Mouse (Mus musculus) thymus, postnatal 10 days (tissue): ENCODE data around the gene Sdk2.

Experiments
- DNase-seq, 2 experiments: peaks; one replicate each; pipeline ENCODE4 v3.0.0; 2021; ENCODE audit warnings: low spot score in 2 of 2

Sdk2 gene

GRCm38 (mm10) chr11:113791357-113792215, 275.3 kb downstream of the Sdk2 start:
- no peak for DNase-seq

GRCm38 (mm10) chr11:113789101-113789500, 277.7 kb downstream of the Sdk2 start:
- no peak for DNase-seq

- peak; percentile 35 to 47 for DNase-seq
Observed at GRCm38 (mm10) chr11:113788183-113788789, 278.6 kb downstream of the Sdk2 start.

GRCm38 (mm10) chr11:113787432-113788182, 279.2 kb downstream of the Sdk2 start:
- DNase-seq = no peak

- no peak for DNase-seq
Observed at GRCm38 (mm10) chr11:113787009-113787408, 279.8 kb downstream of the Sdk2 start.

GRCm38 (mm10) chr11:113786395-113786794, 280.5 kb downstream of the Sdk2 start:
- no peak for DNase-seq

- DNase-seq = peak; percentile 33 to 49
Observed at GRCm38 (mm10) chr11:113785406-113786171, 281.3 kb downstream of the Sdk2 start.

- DNase-seq = no peak
Observed at GRCm38 (mm10) chr11:113784656-113785396, 282.0 kb downstream of the Sdk2 start.

GRCm38 (mm10) chr11:113782496-113782895, 284.4 kb downstream of the Sdk2 start:
- DNase-seq = no peak

GRCm38 (mm10) chr11:113782006-113782405, 284.8 kb downstream of the Sdk2 start:
- no peak for DNase-seq

- DNase-seq = peak in 1 of 2 experiments; percentile 36
Observed at GRCm38 (mm10) chr11:113779680-113780041, 287.2 kb downstream of the Sdk2 start.

- DNase-seq = no peak
Observed at GRCm38 (mm10) chr11:113778733-113779679, 287.8 kb downstream of the Sdk2 start.

GRCm38 (mm10) chr11:113777878-113778464, 288.9 kb downstream of the Sdk2 start:
- DNase-seq = no peak

GRCm38 (mm10) chr11:113776851-113777511, 289.9 kb downstream of the Sdk2 start:
- no peak for DNase-seq

- no peak for DNase-seq
Observed at GRCm38 (mm10) chr11:113774773-113775172, 292.1 kb downstream of the Sdk2 start.

GRCm38 (mm10) chr11:113773191-113773590, 293.7 kb downstream of the Sdk2 start:
- DNase-seq = no peak

GRCm38 (mm10) chr11:113771187-113771586, 295.7 kb downstream of the Sdk2 start:
- DNase-seq = no peak

- DNase-seq = no peak
Observed at GRCm38 (mm10) chr11:113768356-113768755, 298.5 kb downstream of the Sdk2 start.

GRCm38 (mm10) chr11:113767285-113767684, 299.6 kb downstream of the Sdk2 start:
- DNase-seq = no peak
